ENCODE assay signal across 16 mouse cellular contexts in genomic region chr11:6889660-6890185, GRCm38 (mm10). TPM values are rescaled to one million over a fixed set of nuclear protein-coding genes. Genes with fewer than 3 reads are reported as not detected.
DNase-seq lines count a peak whose midpoint lies in the region; ATAC-seq and TF ChIP-seq lines count a peak whose summit lies in the region.
"Had no signal": no experiment of that assay in that cellular context is flagged by ENCODE, and none has a peak within 500 bp of the region (broad histone marks: within the 10 kb centered on the region; RNA-seq: fewer than 3 reads in every experiment).

No protein-coding gene starts in this region.

- H3K9ac ChIP-seq in hindbrain, embryonic 15.5 days = no peak overlapping the region
- no peak overlapping the region for H3K9ac ChIP-seq in hindbrain, embryonic 12.5 days
- no peak overlapping the region for H3K9ac ChIP-seq in forebrain, embryonic 16.5 days (replicated peaks; ENCODE audit: low read depth, low read length)
- H3K9ac ChIP-seq in stomach, postnatal 0 days (ENCODE audit: low read length) = no peak overlapping the region
- H3K9ac ChIP-seq: embryonic facial prominence, embryonic 12.5 days; heart, embryonic 12.5 days; intestine, embryonic 15.5 days had no signal

- no peak for TF ChIP-seq EP300 in stomach, postnatal 0 days (optimal IDR thresholded peaks at IDR 0.05)

- H3K4me3 ChIP-seq in hindbrain, embryonic 15.5 days = no peak overlapping the region
- H3K4me3 ChIP-seq in hindbrain, embryonic 12.5 days = no peak overlapping the region
- H3K4me3 ChIP-seq in forebrain, embryonic 16.5 days (replicated peaks; ENCODE audit: low read length) = no peak overlapping the region
- no peak overlapping the region for H3K4me3 ChIP-seq in stomach, postnatal 0 days (ENCODE audit: low read depth, low read length)
- H3K4me3 ChIP-seq: embryonic facial prominence, embryonic 12.5 days; heart, embryonic 12.5 days; intestine, embryonic 15.5 days had no signal

- no peak for TF ChIP-seq CTCF in stomach, postnatal 0 days (IDR thresholded peaks at IDR 0.05; ENCODE audit: low read depth)

- ATAC-seq in hindbrain, embryonic 15.5 days (ENCODE audit: low FRiP score, low read depth) = peak; percentile 64
- ATAC-seq in hindbrain, embryonic 12.5 days (ENCODE audit: low FRiP score) = no peak; the same call in 1 of the 2 replicates
- peak; percentile 80 for ATAC-seq in forebrain, embryonic 16.5 days
- no peak for ATAC-seq in stomach, postnatal 0 days (ENCODE audit: low FRiP score, low TSS enrichment)
- no peak for ATAC-seq in monocyte, adult 5-6 weeks (replicated peaks; ENCODE audit: insufficient number of reproducible peaks, low FRiP score, low TSS enrichment, poor library complexity, severe bottlenecking)
- ATAC-seq: CD4-positive, CD25-positive, alpha-beta regulatory T cell, adult 4 months; intestine, embryonic 15.5 days had no signal

- H3K27ac ChIP-seq in hindbrain, embryonic 15.5 days (replicated peaks) = no peak overlapping the region
- H3K27ac ChIP-seq in hindbrain, embryonic 12.5 days = no peak overlapping the region
- peak overlapping the region; percentile 31 for H3K27ac ChIP-seq in forebrain, embryonic 16.5 days (ENCODE audit: low read length)
- no peak overlapping the region for H3K27ac ChIP-seq in stomach, postnatal 0 days (replicated peaks)
- H3K27ac ChIP-seq: embryonic facial prominence, embryonic 12.5 days; intestine, embryonic 15.5 days had no signal

- no peaks in the 10 kb centered on the region for H3K27me3 ChIP-seq in hindbrain, embryonic 15.5 days
- H3K27me3 ChIP-seq in hindbrain, embryonic 12.5 days = no peaks in the 10 kb centered on the region
- no peaks in the 10 kb centered on the region for H3K27me3 ChIP-seq in forebrain, embryonic 16.5 days (replicated peaks; ENCODE audit: control insufficient read depth, insufficient read depth, low read length)
- H3K27me3 ChIP-seq in stomach, postnatal 0 days (ENCODE audit: control insufficient read depth, insufficient read depth, low read length) = no peaks in the 10 kb centered on the region
- H3K27me3 ChIP-seq: embryonic facial prominence, embryonic 12.5 days; heart, embryonic 12.5 days; intestine, embryonic 15.5 days had no signal

- no peaks in the 10 kb centered on the region for H3K9me3 ChIP-seq in hindbrain, embryonic 15.5 days
- no peaks in the 10 kb centered on the region for H3K9me3 ChIP-seq in hindbrain, embryonic 12.5 days (replicated peaks)
- H3K9me3 ChIP-seq in forebrain, embryonic 16.5 days (ENCODE audit: control insufficient read depth, low read length) = no peaks in the 10 kb centered on the region
- H3K9me3 ChIP-seq in stomach, postnatal 0 days (ENCODE audit: control insufficient read depth, low read length) = no peaks in the 10 kb centered on the region
- H3K9me3 ChIP-seq: embryonic facial prominence, embryonic 12.5 days; heart, embryonic 12.5 days; intestine, embryonic 15.5 days had no signal

- 54% methylated on average over 8 of the region's 8 CpGs for WGBS in hindbrain, embryonic 15.5 days
- WGBS in hindbrain, embryonic 12.5 days = 71% methylated on average over 8 of the region's 8 CpGs
- WGBS in forebrain, embryonic 16.5 days = 59% methylated on average over 8 of the region's 8 CpGs
- 66% methylated on average over 8 of the region's 8 CpGs for WGBS in stomach, postnatal 0 days

- H3K4me2 ChIP-seq in hindbrain, embryonic 15.5 days = no peak overlapping the region
- H3K4me2 ChIP-seq in hindbrain, embryonic 12.5 days (replicated peaks) = no peak overlapping the region
- no peak overlapping the region for H3K4me2 ChIP-seq in forebrain, embryonic 16.5 days (ENCODE audit: low read length)
- no peak overlapping the region for H3K4me2 ChIP-seq in stomach, postnatal 0 days (replicated peaks; ENCODE audit: low read depth)
- H3K4me2 ChIP-seq: embryonic facial prominence, embryonic 12.5 days; heart, embryonic 12.5 days; intestine, embryonic 15.5 days had no signal

- no peaks in the 10 kb centered on the region; the same call in 1 of the 2 replicates for H3K4me1 ChIP-seq in hindbrain, embryonic 15.5 days (replicated peaks)
- H3K4me1 ChIP-seq in hindbrain, embryonic 12.5 days = no peaks in the 10 kb centered on the region
- H3K4me1 ChIP-seq in forebrain, embryonic 16.5 days (replicated peaks; ENCODE audit: control insufficient read depth, insufficient read depth, low read length) = peaks cover 8% of the 10 kb centered on the region; the same call in 1 of the 2 replicates
- H3K4me1 ChIP-seq in stomach, postnatal 0 days (replicated peaks; ENCODE audit: control insufficient read depth, insufficient read depth) = no peaks in the 10 kb centered on the region
- H3K4me1 ChIP-seq: embryonic facial prominence, embryonic 12.5 days; heart, embryonic 12.5 days; intestine, embryonic 15.5 days had no signal

- peak; percentile 35 for DNase-seq in right cerebral cortex, adult 18-20 months
- no peak for DNase-seq in right cerebral cortex, postnatal 4 days
- no peak for DNase-seq in thymus, postnatal 10 days (ENCODE audit: low spot score in 2 of 2)
- DNase-seq in stomach, postnatal 0 days (ENCODE audit: low spot score) = no peak

- no peaks in the 10 kb centered on the region for H3K36me3 ChIP-seq in hindbrain, embryonic 15.5 days
- H3K36me3 ChIP-seq in hindbrain, embryonic 12.5 days = no peaks in the 10 kb centered on the region
- no peaks in the 10 kb centered on the region for H3K36me3 ChIP-seq in forebrain, embryonic 16.5 days (ENCODE audit: control insufficient read depth, insufficient read depth)
- no peaks in the 10 kb centered on the region for H3K36me3 ChIP-seq in stomach, postnatal 0 days (ENCODE audit: control insufficient read depth, insufficient read depth, low read length)
- H3K36me3 ChIP-seq: embryonic facial prominence, embryonic 12.5 days; heart, embryonic 12.5 days; intestine, embryonic 15.5 days had no signal

RNA-seq across cellular contexts. Expression of gene Gm11983, which starts 52.3 kb away (rescaled TPM):
- polyA plus RNA-seq in hindbrain, embryonic 15.5 days (2015; fragmentation: Nextera tagmentation; extraction: Ambion mirVana) = not detected in 2 replicates
- polyA plus RNA-seq in hindbrain, embryonic 12.5 days (2016; fragmentation: Nextera tagmentation; extraction: Ambion mirVana) = not detected in 2 replicates
- not detected in 2 replicates for polyA plus RNA-seq in forebrain, embryonic 16.5 days (2015; fragmentation: Nextera tagmentation; extraction: Ambion mirVana)
- polyA plus RNA-seq in stomach, postnatal 0 days (2015; fragmentation: Nextera tagmentation; extraction: Ambion mirVana) = not detected in 2 replicates
- not detected in 3 replicates for total RNA-seq in monocyte, adult 5-6 weeks (2017)
- total RNA-seq: gastrocnemius, adult 18-20 months; layer of hippocampus, postnatal 14 days had no signal
- polyA plus RNA-seq: CD4-positive, CD25-positive, alpha-beta regulatory T cell, adult 4 months; embryonic facial prominence, embryonic 12.5 days; heart, embryonic 12.5 days; intestine, embryonic 15.5 days; liver, embryonic 16.5 days; stomach, embryonic 14.5 days had no signal

Comparison
In these comparisons a context has a peak if more than half of its experiments do, and no peak if none do; other contexts are left out.
1. ATAC-seq: peak in hindbrain, embryonic 15.5 days (single experiment) and forebrain, embryonic 16.5 days (single experiment); none in hindbrain, embryonic 12.5 days (single experiment), stomach, postnatal 0 days (single experiment) and monocyte, adult 5-6 weeks (single experiment).